Mouse (Mus musculus) telencephalon, adult 2 months (tissue): Measurements from ENCODE around the gene Ccnl1.

Experiments
- DNase-seq: peaks from one replicate; pipeline ENCODE4 v3.0.0-alpha.2; 2011; ENCODE audit warnings: low read depth, low spot score

Ccnl1 gene

DNA sequence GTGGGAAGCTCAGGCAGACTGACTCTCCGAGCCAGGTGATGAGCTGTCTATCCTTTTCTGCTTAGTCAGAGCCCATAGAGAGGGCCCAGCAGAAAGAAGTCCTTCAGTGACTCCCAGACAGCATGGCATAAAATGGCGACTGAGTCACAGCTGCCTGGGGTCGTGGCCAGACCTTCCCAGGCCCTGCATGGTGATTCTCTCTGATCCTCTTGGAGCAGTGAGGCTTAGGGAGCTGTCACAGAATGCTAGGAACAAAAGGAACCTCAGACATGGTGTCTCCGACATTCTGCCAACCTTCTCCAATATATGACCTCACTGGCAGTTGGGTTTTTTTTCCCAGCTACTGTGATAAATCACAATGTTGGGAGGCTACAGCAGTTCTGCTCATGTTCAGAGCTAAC lies 30.9 kb downstream of the Ccnl1 start:
- no peak for DNase-seq

DNA sequence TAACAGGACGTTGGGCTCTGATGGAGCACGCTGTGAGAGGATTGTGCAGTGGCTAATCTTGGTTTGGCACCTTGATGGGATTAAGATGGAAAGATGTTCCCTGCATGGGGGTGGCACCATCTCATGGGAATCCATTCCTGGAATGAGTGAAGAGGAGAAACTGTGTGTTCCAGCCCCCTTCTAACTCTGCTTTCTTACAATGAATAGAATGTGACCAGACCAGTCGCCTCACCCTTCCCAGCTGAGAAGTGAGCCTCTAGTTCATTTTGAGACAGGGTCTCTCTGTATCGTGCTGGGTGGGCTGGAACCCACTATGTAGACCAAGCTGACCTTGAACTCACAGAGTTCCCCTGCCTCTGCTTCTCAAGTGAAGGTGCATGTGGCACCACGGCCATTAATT lies 31.6 kb downstream of the Ccnl1 start:
- DNase-seq: no peak

DNA sequence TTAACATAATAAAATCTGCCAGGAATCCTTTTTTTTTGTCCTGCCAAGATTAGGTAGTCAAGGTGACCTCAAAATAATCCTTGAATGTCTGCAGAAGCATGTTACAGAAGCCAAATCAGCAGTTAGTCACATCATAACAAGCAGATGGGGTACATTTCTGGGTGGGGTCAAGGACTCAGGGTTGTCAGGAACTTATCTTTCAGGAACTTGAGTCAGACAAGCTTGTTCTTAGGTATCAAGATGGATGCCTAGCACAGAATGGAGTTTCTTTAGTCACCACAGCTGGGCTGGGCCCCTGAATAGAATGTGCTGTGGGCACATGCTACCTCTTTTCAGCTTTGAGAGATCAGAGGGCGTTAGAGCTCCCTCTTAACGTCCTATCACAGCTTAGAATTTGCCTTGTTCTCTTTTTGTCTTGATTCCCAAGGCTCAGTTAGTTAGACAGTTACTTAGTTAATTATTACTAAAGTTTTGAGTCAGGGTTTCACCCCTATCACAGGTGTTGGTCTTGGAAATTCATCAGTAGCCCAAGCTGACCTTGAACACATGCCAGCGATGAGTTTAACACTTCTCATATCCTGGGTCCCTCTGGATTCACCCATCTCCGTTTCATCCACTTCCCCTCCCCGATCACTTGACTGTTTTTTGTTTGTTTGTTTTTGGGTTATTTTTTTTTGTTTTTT lies 32.9 kb downstream of the Ccnl1 start:
- no peak for DNase-seq

DNA sequence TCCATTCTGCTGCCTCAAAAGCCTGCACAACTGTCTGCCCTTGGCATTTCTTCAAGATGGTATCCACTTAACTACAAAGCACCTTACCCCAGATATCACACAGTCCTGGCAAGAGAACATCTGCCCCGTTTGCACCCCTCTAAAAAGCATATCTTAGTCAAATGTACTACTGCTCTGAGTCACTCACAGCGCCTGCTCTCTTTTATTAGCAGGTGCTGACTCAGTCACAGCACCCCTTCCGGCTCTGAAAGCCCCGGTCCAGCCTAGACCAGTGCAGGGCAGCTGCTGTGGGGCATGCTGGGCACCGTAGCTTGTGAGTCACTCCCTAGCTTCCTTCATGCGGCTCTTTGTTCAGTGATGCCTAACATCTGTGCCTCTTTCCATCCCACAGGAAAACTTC lies 35.6 kb downstream of the Ccnl1 start:
- no peak for DNase-seq

DNA sequence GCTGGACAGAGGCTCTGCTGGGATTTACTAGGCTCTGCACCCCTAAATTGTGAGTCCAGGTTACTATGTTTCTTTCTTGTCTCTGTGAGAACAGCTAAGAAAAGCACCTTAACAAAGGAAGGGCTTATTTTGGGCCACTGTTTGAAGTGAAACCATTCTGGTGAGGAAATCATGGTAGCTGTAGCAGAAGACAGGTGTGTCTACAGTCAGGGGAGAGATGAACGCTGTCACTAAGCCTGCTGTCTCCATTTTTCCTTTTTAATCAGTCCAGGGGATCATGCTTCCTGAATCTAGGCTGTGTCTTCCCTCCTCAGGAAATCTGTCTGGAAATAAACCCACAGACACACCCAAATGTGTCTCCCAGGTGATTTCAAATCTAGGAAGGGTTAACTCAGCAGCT lies 36.4 kb downstream of the Ccnl1 start:
- no peak for DNase-seq

DNA sequence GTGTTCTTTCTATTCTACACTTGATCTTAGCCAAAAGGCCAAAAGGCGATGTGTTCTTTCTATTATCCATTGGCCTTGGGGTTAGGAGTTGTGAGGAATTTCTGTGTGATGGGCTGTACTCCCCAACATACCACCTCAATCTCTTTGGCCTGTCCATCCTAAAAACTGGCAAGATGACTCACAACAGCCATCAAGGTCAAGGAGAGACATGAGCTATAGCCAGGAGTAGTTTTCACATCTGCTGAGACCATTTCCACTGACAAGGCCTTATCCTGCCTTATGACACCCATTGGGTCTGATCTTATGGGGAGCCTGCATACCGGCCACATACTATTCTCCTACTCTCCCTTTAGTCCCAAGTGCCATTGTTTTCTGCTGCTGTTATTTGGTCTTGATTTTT lies 39.0 kb downstream of the Ccnl1 start:
- DNase-seq: no peak

DNA sequence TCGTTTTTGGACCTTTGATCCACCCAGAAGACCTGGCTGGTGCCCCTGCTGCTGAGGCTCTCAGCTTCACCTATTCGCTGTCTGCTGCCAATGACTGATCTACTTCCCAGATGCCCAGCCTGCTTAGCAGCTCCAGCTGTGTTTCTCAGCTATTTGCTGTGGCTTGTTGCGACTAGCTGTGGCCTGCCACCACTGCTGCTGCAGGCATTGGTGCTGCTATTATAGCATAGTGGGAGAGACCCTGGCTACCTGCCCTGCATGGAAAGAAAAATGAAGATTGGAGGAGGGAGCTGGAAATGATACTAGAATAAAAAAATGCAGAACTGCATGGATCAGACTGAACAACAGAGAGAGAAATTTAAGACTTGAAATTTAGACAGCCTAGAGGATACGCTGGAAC lies 45.1 kb downstream of the Ccnl1 start:
- DNase-seq: no peak

DNA sequence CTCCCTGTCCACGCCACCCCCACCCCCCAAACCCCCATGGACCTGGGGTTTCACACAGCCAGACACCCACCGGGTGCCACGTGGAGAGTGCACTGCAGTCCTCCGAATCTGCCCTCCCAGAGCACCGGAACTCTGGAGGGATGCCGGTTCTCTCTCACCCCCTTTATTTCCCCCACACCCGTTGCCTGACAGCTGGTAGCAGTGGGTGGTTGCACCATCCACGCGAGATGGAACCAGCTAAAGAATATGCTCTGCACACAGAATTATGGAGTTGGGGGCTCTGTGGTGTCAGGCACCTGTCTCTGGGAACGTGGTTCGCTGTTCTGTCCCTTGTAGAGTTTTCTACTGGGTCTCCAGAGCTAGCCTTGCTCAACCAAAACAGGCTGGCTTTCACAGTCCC lies 45.8 kb downstream of the Ccnl1 start:
- DNase-seq: no peak

DNA sequence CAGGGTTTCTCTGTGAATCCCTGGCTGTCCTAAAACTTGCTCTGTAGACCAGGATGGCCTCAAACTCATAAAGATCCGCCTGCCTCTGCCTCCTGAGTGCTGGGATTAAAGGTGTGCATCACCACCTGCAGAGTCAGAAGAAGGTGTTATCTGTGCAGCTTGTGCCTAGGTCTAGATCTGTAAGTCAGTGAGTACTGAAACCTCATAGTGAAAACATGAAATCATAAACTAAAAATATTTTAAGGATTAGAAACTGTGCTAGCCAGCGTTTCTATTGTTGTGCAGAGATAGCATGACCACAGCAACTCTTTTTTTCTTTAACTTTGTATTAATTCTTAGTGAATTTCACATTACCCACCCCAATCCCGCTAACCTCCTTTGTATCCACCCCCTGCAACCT lies 46.8 kb downstream of the Ccnl1 start:
- DNase-seq: no peak

DNA sequence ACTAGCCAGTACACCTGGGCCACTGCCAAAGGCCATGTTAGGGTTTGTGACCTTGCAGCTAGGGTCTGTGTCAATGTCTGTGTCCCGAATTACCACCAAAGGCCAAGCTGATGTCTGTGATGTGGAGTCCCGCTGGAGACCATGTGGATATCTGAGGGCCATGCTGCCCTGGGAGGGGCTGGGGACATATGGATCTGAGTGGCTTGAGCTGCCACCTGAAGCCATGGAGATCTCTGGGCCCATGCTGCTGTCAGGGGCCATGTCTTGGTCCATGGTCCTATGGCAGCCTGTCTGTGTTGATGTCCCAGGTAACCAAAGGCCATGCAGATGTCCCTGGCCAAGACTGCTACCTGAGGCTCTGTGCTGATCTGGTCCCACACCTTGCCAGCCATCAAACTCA lies 48.6 kb downstream of the Ccnl1 start:
- no peak for DNase-seq

DNA sequence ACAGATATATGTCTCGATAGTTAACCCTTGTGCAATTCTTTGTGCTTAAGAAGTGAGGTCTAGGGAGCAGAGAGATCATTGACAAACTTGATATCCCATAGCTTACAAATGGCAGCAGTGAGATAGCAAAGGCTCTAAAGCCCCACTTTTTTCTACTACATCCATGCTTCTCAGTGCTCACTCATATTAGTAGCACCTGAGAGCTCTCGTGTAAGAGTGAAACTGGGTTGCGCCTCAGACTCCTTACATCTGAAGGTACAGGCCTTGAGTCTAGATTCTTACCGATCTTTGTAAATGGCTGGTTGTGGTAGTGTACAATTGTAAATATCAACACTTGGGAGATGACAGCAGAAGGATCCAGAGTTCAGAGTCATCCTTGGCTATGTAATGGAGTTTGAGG lies 50.5 kb downstream of the Ccnl1 start:
- DNase-seq: no peak

DNA sequence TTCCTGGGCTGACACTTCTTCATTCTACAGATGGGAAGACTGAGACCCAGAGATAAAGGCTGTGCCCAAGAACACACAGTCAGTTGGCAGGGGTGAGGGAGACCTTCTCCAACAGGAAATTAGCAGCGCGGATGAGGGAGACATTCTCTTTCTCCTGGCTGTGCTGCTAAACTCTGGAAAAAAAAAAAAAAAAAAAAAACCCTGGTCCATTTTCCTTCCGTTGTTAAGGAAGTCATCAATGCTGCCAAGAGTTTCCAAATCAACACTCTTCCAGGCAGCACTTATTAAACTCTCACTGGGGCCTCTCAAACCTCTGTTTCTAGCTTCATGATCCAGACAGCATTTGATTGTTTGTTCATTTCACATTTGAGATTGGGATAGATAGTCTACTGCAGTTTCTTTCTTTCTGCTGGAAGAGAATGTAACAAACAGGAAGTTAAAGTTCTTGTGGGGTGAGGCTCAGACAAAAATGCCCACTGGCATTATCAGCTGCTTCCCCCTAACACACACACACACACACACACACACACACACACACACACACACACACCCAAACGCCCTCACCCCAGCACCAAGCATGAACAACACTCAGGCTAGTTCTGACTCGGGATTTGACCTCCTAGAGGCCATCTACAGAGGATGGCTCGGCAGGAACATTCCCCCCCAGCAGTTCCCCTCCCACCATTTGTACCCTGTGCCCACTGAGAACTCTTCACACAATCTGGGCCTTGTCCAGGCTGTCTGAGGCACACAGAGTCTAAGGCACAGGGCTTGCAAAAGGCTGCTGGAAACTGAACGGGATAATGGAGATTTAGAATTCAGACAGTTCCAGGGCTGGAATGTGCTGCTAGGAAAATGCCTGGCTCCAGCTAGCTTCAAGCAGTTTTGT lies 52.5 kb downstream of the Ccnl1 start:
- DNase-seq: no peak

DNA sequence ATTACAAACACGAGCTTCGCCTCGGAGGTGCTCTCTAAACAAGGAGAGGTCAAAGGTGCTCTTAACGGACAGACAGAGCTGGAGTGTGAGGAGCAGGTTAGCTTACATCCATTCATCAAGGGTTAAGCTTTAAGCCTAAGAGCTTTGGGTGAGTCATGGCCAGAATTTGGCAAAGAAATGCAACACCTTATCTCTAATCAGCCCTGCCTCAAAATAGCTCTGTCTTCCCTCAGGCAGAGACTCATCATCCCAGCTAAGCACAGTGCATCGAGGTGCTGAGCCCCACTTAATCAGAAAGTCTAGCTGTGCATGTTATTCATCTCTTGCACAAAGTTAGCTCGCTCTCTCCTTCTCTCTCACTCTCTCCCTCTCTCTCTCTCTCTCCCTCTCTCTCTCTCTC lies 53.3 kb downstream of the Ccnl1 start:
- no peak for DNase-seq

DNA sequence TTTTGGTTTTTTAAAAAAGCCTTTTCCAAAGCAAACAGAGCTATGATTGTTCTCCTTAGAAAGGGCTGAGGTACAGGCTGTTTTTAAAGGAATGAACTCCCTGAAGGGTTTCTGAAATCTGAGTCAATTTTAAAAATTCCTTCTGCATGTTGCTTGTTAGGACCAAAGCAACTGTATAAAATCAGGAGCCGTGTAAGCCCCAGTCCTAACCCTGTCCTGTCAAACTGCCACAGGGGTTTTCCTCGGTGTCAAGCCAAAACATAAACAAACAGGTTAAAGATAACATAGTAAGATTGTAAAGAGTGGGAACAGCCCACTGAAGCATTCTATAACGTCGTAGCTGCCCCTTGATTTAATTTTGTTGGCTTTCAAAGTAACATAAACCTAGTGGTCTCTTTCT lies 53.9 kb downstream of the Ccnl1 start:
- DNase-seq: no peak

DNA sequence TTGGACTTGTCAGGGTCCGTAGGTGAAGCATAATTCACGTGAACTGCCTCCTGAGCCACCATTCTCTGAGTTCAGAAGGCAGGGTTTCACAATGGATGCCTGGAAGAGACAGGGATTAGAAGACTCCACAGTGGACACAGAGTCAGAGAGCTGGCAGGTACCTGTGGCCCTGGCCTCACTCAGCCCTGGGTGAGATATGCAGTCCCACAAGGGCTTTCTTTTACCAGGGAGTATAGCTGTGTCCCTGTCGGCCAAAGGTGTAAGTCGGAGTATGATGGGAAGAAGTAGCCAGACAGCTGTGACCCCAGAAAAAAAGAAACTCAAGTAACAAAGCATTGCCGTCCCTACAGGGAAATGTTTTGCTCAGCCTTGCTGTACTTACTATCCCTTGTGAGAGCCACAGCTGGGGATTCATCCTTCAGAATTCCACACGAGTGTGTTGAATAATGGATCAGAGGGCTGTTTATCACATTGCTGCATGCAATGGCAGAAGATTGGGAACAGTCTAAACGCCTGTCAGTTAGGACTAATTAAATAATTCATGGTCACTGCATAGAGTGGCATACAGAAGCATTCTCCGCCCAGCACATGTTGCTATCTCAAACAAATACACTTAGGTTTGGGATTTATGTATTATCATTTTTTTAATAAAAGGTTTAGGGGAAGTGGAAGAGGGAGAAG lies 59.3 kb downstream of the Ccnl1 start:
- no peak for DNase-seq

DNA sequence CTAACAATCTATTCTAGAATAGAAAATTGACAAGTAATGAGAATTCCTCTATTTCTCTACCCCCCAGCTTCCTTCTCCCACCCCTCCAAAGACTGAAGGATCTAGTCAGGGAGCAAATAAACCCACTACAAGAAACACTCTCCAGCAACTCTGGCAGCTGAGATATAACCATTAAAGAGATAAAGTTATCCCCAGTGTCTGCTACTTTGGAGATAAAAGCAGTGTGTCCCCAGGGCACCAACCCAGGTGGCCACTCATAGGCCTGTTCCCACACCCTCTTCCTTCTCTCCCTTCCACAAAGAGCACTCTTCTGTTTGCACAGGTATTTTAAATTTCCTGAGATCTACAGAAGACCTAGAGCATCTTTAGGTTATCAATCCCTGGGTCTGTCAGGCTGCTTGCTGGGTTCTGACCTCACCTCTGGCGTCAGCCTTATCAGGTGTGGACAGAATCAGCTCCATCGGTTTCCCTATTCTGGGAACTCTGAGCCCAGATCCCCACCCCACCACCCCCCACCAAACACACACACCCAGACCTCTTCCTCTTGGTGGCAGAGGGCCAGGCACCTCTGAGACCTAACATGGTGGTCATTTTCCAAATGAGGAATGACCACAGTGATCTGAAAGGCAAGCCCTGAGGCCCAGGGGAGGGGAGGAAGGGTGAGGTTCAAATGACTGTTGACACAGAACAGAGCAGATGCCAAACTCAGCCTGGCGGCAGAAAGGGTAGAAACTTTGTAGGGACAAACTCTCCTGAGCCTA lies 60.6 kb downstream of the Ccnl1 start:
- DNase-seq: no peak
